Mouse (Mus musculus): ENCODE results near the gene Nppb.

- TF ChIP-seq EP300 (IDR thresholded peaks at IDR 0.05; ENCODE audit: low read depth) (no peak), CTCF (IDR thresholded peaks at IDR 0.05; ENCODE audit: low read depth) (no peak)
Measured at GRCm38 (mm10) chr4:148033858-148034410, 48.3 kb downstream of the Nppb start.

Data from heart, postnatal 0 days (tissue).